Mouse (Mus musculus) G1E (cell line): ENCODE data around the gene Nav3.

Experiments
- CTCF ChIP-seq: IDR thresholded peaks from 2 replicates; pipeline ENCODE4 v1.5.1; 2012; ENCODE audit warnings: low read depth, low read length, inconsistent platforms, mixed read lengths
- GATA1 ChIP-seq: IDR thresholded peaks from 2 replicates; pipeline ENCODE4 v1.6.1; 2012; ENCODE audit warnings: borderline replicate concordance, low read length, inconsistent platforms, mixed read lengths
- TAL1 ChIP-seq: conservative IDR thresholded peaks from 2 replicates; pipeline ENCODE4 v1.6.1; 2012; ENCODE audit warnings: low read depth, low read length, inconsistent platforms, mixed read lengths

DNA sequence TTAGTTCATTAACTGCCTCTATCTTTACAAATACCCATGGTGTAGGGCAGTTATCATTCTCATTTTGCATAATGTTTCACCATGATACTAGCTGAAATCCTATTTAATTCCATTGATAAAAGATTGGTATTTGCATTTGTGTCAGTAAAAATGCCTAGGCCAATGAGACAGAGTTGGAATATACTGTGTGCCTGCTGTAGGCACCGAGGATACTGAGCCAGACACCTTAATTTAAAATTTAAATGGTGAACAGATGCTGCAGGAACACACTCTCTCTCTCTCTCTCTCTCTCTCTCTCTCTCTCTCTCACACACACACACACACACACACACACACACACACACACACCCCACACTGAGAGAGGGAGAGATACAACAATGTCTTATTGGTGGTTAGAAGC is 269.8 kb downstream of the Nav3 start:
- no peak for TF ChIP-seq CTCF
- no peak for TF ChIP-seq TAL1
- TF ChIP-seq GATA1 = no peak
